8 mouse cellular contexts compared by ENCODE assay signal in genomic region chr11:102027361-102028017, GRCm38 (mm10). TPM values are rescaled to one million over a fixed set of nuclear protein-coding genes. Genes with fewer than 3 reads are reported as not detected.
DNase-seq lines count a peak whose midpoint lies in the region; ATAC-seq and TF ChIP-seq lines count a peak whose summit lies in the region.

No protein-coding gene starts in this region.

- no peaks in the 10 kb centered on the region for H3K36me3 ChIP-seq in ES-Bruce4 (ENCODE audit: control insufficient read depth, insufficient read depth, low read length, poor library complexity, severe bottlenecking)
- peaks cover 17% of the 10 kb centered on the region for H3K36me3 ChIP-seq in forebrain, embryonic 10.5 days (replicated peaks)
- H3K36me3 ChIP-seq in liver, embryonic 14.5 days (replicated peaks; ENCODE audit: control insufficient read depth, insufficient read depth, low read depth), result no peaks in the 10 kb centered on the region

- peak overlapping the region; percentile 71 for H3K4me2 ChIP-seq in liver, embryonic 14.5 days (ENCODE audit: low read depth)

- peak overlapping the region; percentile 80 for H3K4me3 ChIP-seq in ES-Bruce4 (ENCODE audit: low read depth, low read length)
- H3K4me3 ChIP-seq in forebrain, embryonic 10.5 days, result peak overlapping the region; percentile 76
- no peak overlapping the region for H3K4me3 ChIP-seq in liver, embryonic 14.5 days (ENCODE audit: insufficient read depth in 1 of 2, low read depth in 2 of 2, low read length in 2 of 2)

- H3K9me3 ChIP-seq in ES-Bruce4 (replicated peaks; ENCODE audit: control insufficient read depth, insufficient read depth, low read length, poor library complexity, severe bottlenecking), result no peaks in the 10 kb centered on the region
- no peaks in the 10 kb centered on the region for H3K9me3 ChIP-seq in forebrain, embryonic 10.5 days
- no peaks in the 10 kb centered on the region for H3K9me3 ChIP-seq in liver, embryonic 14.5 days (ENCODE audit: control insufficient read depth, low read length)

- no peak for TF ChIP-seq EP300 in ES-Bruce4 (IDR thresholded peaks at IDR 0.05; ENCODE audit: insufficient read depth, low read depth, low read length)
- no peak for TF ChIP-seq EP300 in liver, embryonic 14.5 days (IDR thresholded peaks at IDR 0.05; ENCODE audit: low read depth)

- 5% methylated on average over 12 of the region's 12 CpGs for WGBS in forebrain, embryonic 10.5 days
- 15% methylated on average over 12 of the region's 12 CpGs for WGBS in liver, embryonic 14.5 days (ENCODE audit: insufficient replicate concordance)

- no peaks in the 10 kb centered on the region; the same call in 1 of the 2 replicates for H3K27me3 ChIP-seq in ES-Bruce4 (ENCODE audit: control insufficient read depth, insufficient read depth, low read length, poor library complexity, severe bottlenecking)
- H3K27me3 ChIP-seq in forebrain, embryonic 10.5 days (ENCODE audit: poor library complexity, severe bottlenecking), result peaks cover 52% of the 10 kb centered on the region
- H3K27me3 ChIP-seq in liver, embryonic 14.5 days (ENCODE audit: control insufficient read depth, insufficient read depth, low read length), result peaks cover 35% of the 10 kb centered on the region

- peaks cover 7% of the 10 kb centered on the region for H3K4me1 ChIP-seq in ES-Bruce4 (ENCODE audit: control insufficient read depth, insufficient read depth, low read length)
- H3K4me1 ChIP-seq in forebrain, embryonic 10.5 days, result peaks cover 38% of the 10 kb centered on the region
- peaks cover 6 to 7% of the 10 kb centered on the region in 2 experiments; a peak in 3 of 4 replicates for H3K4me1 ChIP-seq in liver, embryonic 14.5 days (replicated peaks; ENCODE audit: control insufficient read depth in 2 of 2, insufficient read depth in 2 of 2, low read length in 1 of 2)

- TF ChIP-seq CTCF in ES-Bruce4 (IDR thresholded peaks at IDR 0.05; ENCODE audit: low read depth, low read length), result no peak
- no peak for TF ChIP-seq CTCF in liver, embryonic 14.5 days (IDR thresholded peaks at IDR 0.05; ENCODE audit: low read depth)

- DNase-seq in cerebellum, adult 18-20 months, result peak; percentile 59 to 65
- DNase-seq in forebrain, embryonic 10.5 days (ENCODE audit: extremely low spot score, low spot score), result no peak
- DNase-seq in liver, embryonic 14.5 days (ENCODE audit: low read depth in 3 of 3, low spot score in 3 of 3), result no peak
- DNase-seq in urinary bladder, postnatal 10 days (ENCODE audit: low spot score), result no peak
- DNase-seq in left cerebral cortex, adult 8-10 months (ENCODE audit: low spot score in 2 of 2), result no peak
- no peak for DNase-seq in adrenal gland, postnatal 25 days

- no peak for TF ChIP-seq POLR2A in ES-Bruce4 (IDR thresholded peaks at IDR 0.05; ENCODE audit: insufficient read depth, low read length)

- no peak for ATAC-seq in cerebellum, adult (ENCODE audit: insufficient number of reproducible peaks, low FRiP score, low TSS enrichment)
- no peak for ATAC-seq in liver, embryonic 14.5 days (ENCODE audit: insufficient read depth)

- no peak overlapping the region for H3K27ac ChIP-seq in ES-Bruce4 (ENCODE audit: insufficient read depth, low read length)
- peak overlapping the region; percentile 90 for H3K27ac ChIP-seq in forebrain, embryonic 10.5 days
- H3K27ac ChIP-seq in liver, embryonic 14.5 days, result no peak overlapping the region

- H3K9ac ChIP-seq in ES-Bruce4 (ENCODE audit: low read depth, poor library complexity, severe bottlenecking), result peak overlapping the region; percentile 74
- H3K9ac ChIP-seq in liver, embryonic 14.5 days (replicated peaks), result no peak overlapping the region

RNA-seq across cellular contexts. Expression of gene Mpp3, which starts 0.8 kb away (rescaled TPM):
- polyA plus RNA-seq in ES-Bruce4 (2011; ENCODE audit: insufficient read depth, insufficient read length, low read depth, missing spikeins), result 3.8 and 6.3 TPM in 2 replicates
- 13.5 and 16.1 TPM in 2 replicates for polyA plus RNA-seq in forebrain, embryonic 10.5 days (2016; fragmentation: Nextera tagmentation; extraction: Ambion mirVana)
- 0.21 and 0.27 TPM in 2 replicates for polyA plus RNA-seq in liver, embryonic 14.5 days (2012; rRNA removed)
- polyA plus RNA-seq in liver, embryonic 14.5 days (2014; fragmentation: Nextera tagmentation; extraction: Ambion mirVana), result not detected in 2 replicates
- total RNA-seq in left cerebral cortex, adult 8-10 months (2022), result 10 to 100 TPM; 73.8 to 85.2 (median 77.1) TPM
- 10.4 and 12.6 TPM in 2 replicates for total RNA-seq in adrenal gland, postnatal 25 days (2021)

RNA-seq across cellular contexts. Expression of gene Cd300lg, which starts 13.8 kb away (rescaled TPM):
- polyA plus RNA-seq in ES-Bruce4 (2011; ENCODE audit: insufficient read depth, insufficient read length, low read depth, missing spikeins), result not detected in 2 replicates
- 0.14 and 0.23 TPM in 2 replicates for polyA plus RNA-seq in forebrain, embryonic 10.5 days (2016; fragmentation: Nextera tagmentation; extraction: Ambion mirVana)
- polyA plus RNA-seq in liver, embryonic 14.5 days (2012; rRNA removed), result 0.29 and 0.38 TPM in 2 replicates
- 0.56 and 0.59 TPM in 2 replicates for polyA plus RNA-seq in liver, embryonic 14.5 days (2014; fragmentation: Nextera tagmentation; extraction: Ambion mirVana)
- under 1 TPM in 3 of 4 experiments, not detected in 1; 0.15 to 0.18 (median 0.17) TPM for total RNA-seq in left cerebral cortex, adult 8-10 months (2022)
- 36.8 and 46.2 TPM in 2 replicates for total RNA-seq in adrenal gland, postnatal 25 days (2021)

RNA-seq across cellular contexts. Expression of gene Dusp3, which starts 40.7 kb away (rescaled TPM):
- polyA plus RNA-seq in ES-Bruce4 (2011; ENCODE audit: insufficient read depth, insufficient read length, low read depth, missing spikeins), result 11.9 and 13.3 TPM in 2 replicates
- 12.1 and 12.6 TPM in 2 replicates for polyA plus RNA-seq in forebrain, embryonic 10.5 days (2016; fragmentation: Nextera tagmentation; extraction: Ambion mirVana)
- polyA plus RNA-seq in liver, embryonic 14.5 days (2012; rRNA removed), result 3.3 and 4.8 TPM in 2 replicates
- 6.3 and 7.2 TPM in 2 replicates for polyA plus RNA-seq in liver, embryonic 14.5 days (2014; fragmentation: Nextera tagmentation; extraction: Ambion mirVana)
- total RNA-seq in left cerebral cortex, adult 8-10 months (2022), result 100 to 1,000 TPM; 194 to 239 (median 216) TPM
- 77.9 and 78.9 TPM in 2 replicates for total RNA-seq in adrenal gland, postnatal 25 days (2021)

RNA-seq across cellular contexts. Expression of gene Cfap97d1, which starts 43.4 kb away (rescaled TPM):
- polyA plus RNA-seq in ES-Bruce4 (2011; ENCODE audit: insufficient read depth, insufficient read length, low read depth, missing spikeins), result not detected in 2 replicates
- not detected in 2 replicates for polyA plus RNA-seq in forebrain, embryonic 10.5 days (2016; fragmentation: Nextera tagmentation; extraction: Ambion mirVana)
- not detected in 2 replicates for polyA plus RNA-seq in liver, embryonic 14.5 days (2012; rRNA removed)
- polyA plus RNA-seq in liver, embryonic 14.5 days (2014; fragmentation: Nextera tagmentation; extraction: Ambion mirVana), result not detected in 2 replicates
- total RNA-seq in left cerebral cortex, adult 8-10 months (2022), result not detected
- not detected in 2 replicates for total RNA-seq in adrenal gland, postnatal 25 days (2021)

Comparison
In these comparisons a context has a peak if more than half of its experiments do, and no peak if none do; other contexts are left out.
1. DNase-seq: peak in cerebellum, adult 18-20 months (2 of 2); none in forebrain, embryonic 10.5 days (single experiment), liver, embryonic 14.5 days (0 of 3), urinary bladder, postnatal 10 days (single experiment), left cerebral cortex, adult 8-10 months (0 of 2) and adrenal gland, postnatal 25 days (single experiment).
2. H3K4me3 ChIP-seq: peak in ES-Bruce4 (single experiment) and forebrain, embryonic 10.5 days (single experiment); none in liver, embryonic 14.5 days (0 of 2).